Mouse (Mus musculus) gastrocnemius, postnatal 4 days (tissue): ENCODE measurements at regions not wholly inside any gene's neighbourhood (a gene's known extent, or its start where the extent isn't known, plus 50 kb on each side); places are given as distances from the start of the nearest gene placed in this dataset.
"Not testable (repeated sequence)": the region's sequence is repeated elsewhere in the genome, so short reads cannot be mapped to it uniquely, and the experiment has no call there.

Experiments
- DNase-seq, 2 experiments: peaks; one replicate each; pipeline ENCODE4 v3.0.0; 2021 to 2022; ENCODE audit warnings: low spot score in 2 of 2, mixed read lengths in 2 of 2

DNA sequence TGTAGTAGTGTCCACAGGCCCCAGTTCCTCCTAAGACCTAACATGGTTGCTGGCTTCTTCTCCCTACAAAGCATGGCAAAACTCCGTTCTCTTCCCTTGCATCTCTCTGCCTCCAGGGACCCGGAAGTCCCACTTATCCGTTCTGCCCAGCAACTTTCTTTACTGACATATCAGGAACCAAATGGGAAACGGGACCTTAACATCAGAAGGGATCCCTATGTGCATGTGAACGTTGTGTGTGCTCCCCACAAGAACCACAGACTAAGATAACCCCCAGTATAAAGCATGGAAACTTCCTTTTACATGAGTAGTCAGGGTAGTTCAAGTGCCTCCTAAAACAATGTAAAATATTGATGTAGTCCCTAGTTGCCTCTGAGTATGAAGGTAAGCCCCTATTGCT, 61.6 kb downstream of the Zxdb start:
- DNase-seq = no peak

DNA sequence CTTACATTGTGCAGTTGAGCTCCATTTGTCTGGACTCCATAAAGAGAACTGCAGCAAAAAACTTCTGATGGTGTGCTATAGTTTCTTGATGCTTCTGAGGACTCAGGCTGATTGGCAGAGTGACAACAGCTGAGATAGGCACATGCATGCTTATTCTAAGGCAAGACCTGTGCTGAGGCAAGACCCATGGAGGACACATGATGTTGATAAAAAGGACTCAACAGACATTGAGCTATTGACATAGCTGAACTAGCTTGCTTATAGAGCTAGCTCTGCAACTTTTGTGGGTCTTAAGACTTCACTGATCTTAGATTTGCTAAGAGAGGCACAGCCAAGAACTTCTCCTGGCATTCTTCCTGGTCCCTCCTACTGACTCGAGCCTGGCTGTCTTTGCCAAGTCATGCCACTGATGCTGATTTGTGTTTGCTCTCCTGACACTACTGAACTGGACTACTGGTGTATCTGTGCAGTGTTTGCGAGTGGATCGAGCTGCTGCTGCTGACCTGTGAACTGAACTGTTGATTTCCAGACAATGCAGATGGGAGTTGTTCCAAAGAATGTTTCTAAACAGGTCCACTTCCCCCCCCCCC, 64.1 kb downstream of the Zxdb start:
- no peak for DNase-seq

DNA sequence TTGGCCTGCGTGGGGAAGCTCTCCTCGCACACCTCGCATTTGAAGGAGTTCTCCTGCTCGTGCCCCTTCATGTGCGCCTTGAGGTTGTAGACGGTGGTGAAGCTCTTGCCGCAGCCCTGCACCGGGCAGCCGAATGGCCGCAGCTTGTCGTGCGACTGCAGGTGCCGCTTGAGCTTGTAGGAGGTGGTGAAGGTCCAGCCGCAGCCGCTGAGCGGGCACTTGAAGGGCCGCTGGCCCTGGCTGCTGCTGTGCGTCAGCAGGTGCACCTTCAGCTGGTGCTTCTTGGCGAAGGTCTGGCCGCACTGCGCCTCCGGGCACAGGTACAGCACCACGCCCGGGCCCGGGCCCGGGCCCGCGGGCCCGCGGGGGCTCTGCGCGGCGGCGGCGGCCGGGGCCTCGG, 72.5 kb downstream of the Zxdb start:
- DNase-seq = not testable (repeated sequence)

DNA sequence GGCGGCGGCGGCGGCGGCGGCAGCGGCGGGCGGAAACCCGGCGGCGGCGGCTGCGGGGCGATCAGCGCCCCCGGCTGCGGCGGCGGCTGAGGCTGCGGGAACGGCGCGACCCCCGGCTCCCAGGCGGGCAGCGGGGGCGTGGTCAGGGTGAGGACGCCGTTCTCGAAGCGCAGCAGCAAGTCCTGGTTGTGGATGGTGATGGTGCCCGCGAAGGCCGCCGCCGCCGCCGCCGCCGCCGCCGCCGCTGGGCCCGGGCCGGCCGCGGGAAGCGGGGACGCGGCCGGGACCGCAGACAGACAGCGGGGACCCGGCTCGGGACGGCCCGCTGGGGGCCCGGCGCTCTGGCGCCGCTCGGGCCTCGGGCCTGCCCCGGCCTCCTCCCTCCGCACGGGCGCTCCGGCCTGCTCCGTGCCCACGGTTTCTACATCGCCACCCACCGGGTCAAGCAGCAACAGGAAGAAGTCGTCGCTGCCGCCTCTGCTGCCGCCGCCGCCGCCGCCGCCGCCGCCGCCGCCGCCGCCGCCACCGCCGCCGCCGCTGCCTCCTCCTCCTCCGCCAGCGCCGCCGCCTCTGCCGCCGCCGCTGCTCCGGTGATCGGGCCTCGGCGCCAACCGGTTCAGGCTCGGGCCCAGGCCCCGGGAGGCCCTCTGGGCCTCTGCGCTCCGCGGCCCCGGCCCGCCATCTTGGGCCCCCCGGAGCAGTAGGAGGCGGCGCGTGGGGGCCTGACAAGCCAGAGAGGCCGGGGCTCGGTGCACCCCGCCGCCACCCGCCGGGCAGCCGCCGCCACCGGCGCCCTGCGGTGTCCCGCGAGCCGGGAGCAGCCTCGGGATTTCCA, 73.2 kb downstream of the Zxdb start:
- not testable (repeated sequence) for DNase-seq

DNA sequence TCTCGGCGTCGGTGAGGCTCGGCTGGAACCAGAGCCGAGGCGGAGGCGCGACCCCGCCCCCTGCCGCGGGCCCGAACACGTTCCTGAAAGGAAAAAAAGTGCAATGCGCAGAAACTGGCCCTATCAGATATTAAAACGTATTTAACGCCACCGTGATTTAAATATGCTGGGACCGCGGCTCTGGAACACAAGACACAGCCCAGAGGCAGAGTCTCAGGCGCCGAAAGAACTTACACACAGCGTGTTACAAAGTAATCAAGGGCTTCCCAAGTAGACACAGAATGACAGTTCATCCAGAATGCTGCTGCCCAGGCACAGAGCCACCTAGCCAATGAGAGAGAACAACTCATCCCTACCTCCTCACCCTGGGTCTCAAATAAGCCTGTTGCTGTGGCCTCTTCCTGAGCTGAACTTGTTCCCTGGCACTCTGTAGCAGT, 73.8 kb downstream of the Zxdb start:
- not testable (repeated sequence) for DNase-seq

DNA sequence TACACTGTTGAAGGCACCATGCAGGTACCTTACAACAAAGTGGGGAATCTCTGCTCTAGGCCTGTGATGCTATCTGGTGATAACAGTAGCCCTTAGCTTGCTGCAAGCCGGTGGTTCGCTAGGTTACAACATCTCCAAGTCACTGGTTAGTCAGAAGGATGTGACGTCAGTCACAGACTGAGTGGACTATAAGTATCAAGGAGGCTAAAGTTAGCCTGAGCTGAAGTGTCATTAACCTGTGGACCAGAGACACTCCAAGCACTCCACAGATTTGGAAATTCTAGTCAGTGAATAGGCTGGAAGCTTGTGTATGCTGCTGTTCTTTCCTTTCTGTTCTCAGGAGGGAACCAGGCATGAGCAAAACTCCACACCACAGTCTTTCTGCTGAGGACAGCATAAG, 88.4 kb downstream of the Zxdb start:
- not testable (repeated sequence) for DNase-seq

DNA sequence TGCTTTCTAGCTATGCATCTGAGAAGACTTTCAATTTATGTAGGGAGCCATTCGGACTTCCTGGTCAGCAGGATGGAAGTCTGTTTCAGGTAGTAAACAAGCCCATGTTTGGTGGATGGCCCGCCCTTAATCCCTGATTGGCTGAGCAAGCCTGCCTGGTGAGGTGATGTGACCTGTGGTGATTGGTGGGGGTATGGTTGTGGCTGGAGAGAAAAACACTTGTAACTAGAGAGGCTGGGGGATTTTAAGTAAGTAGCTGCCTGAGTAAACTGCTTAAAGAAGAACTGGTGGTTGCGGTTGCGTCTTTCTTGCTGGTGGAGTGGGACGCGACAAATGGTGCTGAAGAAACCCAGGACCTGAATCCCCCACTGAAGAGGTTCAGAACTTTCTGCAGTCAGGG, 103.2 kb downstream of the Zxdb start:
- DNase-seq = not testable (repeated sequence)

DNA sequence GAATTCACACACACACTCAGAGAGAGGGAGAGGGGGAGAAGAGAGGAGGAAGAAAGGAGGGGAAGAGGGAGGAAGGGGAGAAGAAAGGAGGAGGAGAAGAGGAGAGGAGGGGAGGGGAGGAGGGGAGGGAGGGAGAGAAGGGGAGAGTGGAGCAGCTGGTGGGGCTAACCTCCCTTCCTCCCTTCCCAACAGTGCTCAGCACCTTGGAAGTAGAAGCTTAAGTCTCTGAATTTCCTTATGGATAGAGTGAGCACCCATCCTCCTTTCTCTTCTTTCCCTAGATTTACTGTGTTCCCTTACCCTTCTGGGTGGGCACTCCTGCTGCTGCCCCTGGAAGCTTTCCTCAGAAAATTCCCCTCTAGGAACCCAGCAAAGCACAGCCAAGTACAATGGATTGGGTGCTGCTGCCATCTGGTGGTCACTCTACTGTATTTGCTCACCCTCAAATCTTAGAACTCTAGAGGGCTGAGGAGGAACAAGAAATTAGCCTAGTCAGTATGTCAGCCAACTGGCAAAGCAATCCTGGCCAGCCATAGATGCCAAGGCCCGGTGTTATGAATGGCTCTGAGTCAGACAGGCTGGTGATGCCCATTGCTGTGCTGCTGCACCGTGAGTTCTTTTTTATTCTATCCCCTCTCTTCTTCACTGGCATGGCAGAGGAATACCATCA, 119.9 kb downstream of the Zxdb start:
- not testable (repeated sequence) for DNase-seq

DNA sequence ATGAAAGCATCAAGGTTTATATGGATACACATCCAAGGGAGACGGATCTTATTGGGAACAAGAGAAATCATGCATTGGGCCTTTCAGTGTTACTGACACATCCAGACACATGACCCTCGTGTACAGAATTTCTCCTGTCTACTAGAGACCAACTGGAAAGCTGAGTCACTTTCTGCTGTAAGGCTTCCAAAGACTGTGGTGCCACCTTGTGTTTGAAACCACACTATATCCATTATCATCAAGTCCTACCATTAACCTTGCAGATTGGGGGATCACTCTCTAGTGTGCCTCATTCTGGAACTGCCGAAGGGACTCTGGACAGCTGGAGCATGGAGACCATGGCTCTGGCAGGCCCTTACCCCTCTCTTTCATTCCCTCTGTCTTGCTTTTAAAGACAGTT, 125.2 kb downstream of the Zxdb start:
- not testable (repeated sequence) for DNase-seq

DNA sequence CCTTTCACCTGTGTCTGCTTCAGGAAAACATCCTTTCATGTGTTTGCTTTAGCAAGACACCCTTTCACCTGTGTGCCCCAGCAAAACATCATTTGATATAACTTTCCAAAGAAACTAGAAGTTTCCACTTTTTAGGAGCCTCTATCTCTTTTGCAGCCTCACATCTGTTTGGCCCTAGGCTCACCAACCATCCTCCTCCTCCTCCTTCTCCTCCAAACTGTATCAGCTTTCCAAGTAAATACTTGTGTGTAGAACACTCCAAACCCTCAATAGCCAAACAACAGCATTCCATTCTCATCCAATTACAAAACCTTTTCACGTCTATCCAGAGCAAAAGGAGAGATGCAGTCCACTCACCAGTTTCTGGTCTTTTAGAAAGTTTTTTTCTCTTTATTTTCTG, 133.1 kb downstream of the Zxdb start:
- DNase-seq = no peak

DNA sequence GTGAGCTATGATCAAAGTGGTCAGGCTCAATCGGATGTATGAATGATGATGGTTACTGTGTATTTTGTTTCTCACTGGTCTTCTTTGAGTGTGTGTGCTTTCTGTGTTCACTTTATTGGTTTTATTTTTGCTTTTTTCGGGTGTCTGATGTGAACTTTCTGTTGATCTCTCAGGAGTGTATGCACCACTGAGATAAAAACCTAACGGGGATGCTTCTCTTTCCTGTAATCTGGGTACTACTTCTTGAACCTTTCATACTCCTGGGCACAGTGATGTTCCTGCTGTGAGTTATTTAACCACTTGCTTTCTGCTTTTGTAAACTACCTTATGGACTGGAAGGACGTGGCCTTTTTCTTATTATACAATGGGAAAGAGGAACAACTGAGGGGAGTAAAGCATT, 133.6 kb downstream of the Zxdb start:
- no peak for DNase-seq

DNA sequence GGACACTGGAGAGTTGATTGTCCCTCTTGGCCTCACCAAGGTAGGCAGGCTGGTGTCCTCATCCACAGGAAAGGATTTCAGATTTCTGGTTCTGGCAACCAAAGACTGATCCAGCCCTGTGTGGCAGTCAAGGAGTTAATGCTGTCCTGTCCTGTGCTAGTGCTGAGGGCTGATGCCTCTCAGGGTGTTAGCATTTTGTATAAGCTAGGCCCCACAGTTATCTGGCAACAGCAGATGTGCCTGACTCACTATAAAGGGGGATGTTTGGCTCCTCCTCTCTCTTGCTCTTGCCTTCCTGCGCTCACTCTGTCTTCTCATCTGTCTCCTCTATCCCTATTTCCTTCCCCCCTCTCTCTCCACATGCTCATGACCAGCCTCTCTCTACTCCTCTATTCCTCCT, 138.8 kb downstream of the Zxdb start:
- no peak for DNase-seq

DNA sequence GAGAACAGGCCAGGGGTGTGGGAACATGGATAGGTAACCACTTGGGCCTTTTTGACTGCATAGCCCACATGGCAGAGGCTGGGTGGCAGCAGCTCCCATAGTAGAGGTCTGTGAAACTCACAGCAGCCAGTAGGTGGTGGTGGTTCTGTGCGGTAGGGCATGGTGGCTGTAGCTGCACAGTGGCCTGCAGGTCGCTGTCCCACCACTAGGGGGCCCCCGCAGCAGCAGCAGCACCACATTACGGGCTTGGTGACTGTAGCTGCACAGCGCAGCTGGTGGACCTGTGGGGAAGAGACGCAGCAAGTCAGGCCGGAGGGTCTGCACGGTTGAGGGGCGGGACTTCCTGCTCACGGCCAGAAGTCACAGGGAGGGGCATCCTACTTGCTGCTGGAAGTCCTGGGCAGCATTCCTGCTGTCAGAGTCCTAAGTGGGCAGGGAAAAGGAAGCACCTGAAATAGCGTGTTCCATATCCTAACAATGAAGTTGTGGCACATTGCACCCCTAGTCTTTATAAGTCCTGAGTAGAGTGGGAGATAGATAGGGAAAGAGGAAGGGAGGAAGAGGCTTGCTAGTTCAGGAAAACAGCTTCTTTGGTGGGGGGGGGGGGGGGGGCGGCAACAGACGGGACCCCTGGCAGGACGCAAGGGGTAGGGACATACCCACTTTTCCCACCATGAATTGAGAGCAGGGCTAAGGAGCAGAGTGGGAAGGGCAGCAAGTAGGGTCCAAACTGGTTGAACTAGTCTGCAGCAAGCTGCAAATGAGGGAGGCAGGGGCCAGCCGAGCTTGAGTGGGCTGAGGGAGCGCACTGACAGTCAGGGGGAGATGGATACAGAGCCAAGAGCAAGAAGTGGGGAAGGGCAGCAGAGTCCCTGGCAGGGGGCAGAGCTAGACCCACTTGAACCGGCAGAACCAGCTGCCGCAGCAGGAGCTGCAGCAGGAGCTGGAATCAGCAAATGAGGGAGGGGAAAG, 141.4 kb downstream of the Zxdb start:
- peak; percentile 80 to 89 for DNase-seq

DNA sequence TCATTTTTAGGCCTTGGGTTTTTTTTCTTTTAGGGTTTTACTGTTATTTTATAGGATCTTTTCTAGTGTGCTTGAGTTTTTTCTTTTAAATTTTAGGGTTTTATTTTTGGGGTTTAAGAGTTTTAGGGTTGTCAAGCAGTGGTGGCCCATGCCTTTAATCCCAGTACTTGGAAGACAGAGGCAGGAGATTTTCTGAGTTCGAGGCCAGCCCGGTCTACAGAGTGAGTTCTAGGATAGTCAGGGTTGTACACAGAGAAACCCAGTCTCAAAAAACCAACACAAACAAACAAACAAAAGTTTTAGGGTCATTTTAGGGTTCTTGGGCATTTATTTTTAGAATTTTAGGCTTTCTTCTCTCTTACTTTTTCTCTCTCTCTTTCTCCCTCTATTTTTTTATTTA, 142.9 kb downstream of the Spin4 start:
- peak in 1 of 2 experiments; percentile 18 for DNase-seq
